Mouse (Mus musculus): ENCODE results near the gene Evx2. TPM values are rescaled to one million over a fixed set of nuclear protein-coding genes. Genes with fewer than 3 reads are reported as not detected.

The Evx2 gene
- total RNA-seq, 2 experiments from 2014 or later, result not detected

DNA sequence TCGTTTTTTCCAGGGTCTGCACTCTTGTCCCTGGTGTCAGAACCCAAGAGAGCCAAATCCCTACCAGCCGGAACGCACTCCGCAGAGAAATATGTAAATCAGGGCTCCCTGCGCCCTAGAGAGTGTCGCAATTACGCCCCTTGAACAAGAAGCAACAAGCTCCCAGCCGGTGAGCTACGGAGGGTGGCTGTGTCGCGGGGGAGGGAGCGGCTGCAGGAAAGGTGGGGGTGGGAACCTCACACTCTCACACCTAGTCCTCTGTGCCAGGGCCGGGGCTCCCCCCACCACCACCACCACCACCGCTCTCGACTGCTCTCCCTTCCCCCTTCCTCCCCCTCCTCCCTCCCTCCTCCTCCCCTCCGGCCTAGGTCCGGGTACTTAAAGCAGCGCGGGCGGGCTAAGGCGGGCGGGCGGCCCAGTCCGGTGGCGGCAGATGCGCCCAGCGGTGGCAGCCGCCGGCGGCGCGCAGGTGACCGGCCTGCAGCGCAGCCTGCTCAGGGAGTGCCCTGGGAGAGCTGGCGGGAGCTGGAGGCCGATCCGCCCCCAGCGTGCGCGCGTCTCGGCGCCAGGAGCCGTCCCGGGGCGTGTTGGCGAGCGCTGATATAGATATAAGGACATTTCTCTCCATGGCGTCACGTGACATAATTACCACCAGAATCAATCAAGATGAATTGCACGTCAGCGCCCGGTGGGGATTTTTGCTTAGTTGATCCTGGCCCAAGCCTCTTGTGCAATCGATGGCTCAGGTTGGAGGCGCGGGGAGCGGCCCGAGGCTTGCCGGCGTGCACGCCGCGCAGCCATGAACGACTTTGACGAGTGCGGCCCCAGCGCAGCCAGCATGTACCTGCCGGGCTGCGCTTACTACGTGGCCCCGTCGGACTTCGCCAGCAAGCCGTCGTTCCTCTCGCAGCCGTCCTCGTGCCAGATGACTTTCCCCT is 22.5 kb upstream of the Evx2 start:
- DNase-seq, result no peak

- DNase-seq, result no peak
Observed at GRCm38 (mm10) chr2:74680561-74681398, 21.4 kb upstream of the Evx2 start.

GRCm38 (mm10) chr2:74679980-74680379 is 20.6 kb upstream of the Evx2 start:
- no peak for DNase-seq

GRCm38 (mm10) chr2:74679596-74679971 is 20.2 kb upstream of the Evx2 start:
- DNase-seq, result no peak

- DNase-seq, result no peak
Observed at GRCm38 (mm10) chr2:74678891-74679595, 19.7 kb upstream of the Evx2 start, which contains the start of gene Hoxd11. TSS of gene Hoxd11 (plus strand) at chr2:74679557.

- no peak for DNase-seq
Observed at GRCm38 (mm10) chr2:74677106-74677505, 17.7 kb upstream of the Evx2 start.

- no peak for DNase-seq
Observed at GRCm38 (mm10) chr2:74676376-74677052, 17.2 kb upstream of the Evx2 start.

DNA sequence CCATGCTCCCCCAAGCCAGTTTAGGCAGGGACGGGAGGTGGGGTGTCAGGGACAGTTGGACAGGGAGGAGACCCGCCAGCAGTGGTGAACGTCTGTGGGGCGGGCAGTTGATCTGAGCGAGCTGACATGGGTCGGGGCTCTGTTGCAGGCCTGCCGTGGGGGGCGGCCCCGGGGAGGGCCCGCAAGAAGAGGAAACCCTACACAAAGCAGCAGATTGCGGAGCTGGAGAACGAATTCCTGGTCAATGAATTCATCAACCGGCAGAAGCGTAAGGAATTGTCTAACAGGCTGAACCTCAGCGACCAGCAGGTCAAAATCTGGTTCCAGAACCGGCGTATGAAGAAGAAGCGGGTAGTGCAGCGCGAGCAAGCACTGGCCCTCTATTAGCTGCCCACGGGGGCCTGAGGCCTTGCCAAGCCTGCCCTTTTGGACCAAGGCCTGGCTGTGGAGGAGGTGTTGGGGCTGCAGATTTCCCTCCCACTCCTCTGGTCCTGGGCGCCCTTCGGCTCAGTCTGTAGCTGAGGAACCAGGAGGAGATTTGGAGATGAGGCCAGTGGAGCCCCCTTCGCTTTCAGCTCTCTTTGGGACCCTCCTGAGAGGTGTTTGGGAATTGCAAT is 16.4 kb upstream of the Evx2 start:
- no peak for DNase-seq

- no peak for DNase-seq
Observed at GRCm38 (mm10) chr2:74674881-74675665, 15.7 kb upstream of the Evx2 start, which contains the start of gene Hoxd12. TSS of gene Hoxd12 (plus strand) at chr2:74675013.

GRCm38 (mm10) chr2:74673835-74674425 is 14.6 kb upstream of the Evx2 start:
- DNase-seq, result no peak

GRCm38 (mm10) chr2:74672481-74673362 is 13.4 kb upstream of the Evx2 start:
- no peak for DNase-seq

DNA sequence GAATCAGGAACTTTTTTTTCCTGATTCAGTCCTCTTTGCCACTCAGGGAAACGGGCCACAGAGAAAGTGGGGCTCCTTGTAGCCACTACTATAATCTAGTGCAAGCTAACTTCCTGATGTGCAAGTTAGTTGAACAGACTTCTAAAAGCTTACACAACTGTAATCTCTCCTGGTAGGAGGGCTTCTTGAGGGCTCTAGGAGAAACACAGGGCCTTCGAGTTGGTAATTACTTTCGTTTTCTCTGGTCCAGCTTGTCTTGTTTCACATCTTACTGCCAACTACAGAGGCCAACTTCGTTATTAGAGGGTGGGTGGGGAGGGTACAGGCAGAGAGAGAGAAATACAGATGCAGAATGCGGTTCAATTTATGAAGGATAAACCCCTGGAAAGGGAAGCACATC is 12.5 kb upstream of the Evx2 start:
- no peak for DNase-seq

GRCm38 (mm10) chr2:74670632-74671188 is 11.4 kb upstream of the Evx2 start:
- no peak for DNase-seq

DNA sequence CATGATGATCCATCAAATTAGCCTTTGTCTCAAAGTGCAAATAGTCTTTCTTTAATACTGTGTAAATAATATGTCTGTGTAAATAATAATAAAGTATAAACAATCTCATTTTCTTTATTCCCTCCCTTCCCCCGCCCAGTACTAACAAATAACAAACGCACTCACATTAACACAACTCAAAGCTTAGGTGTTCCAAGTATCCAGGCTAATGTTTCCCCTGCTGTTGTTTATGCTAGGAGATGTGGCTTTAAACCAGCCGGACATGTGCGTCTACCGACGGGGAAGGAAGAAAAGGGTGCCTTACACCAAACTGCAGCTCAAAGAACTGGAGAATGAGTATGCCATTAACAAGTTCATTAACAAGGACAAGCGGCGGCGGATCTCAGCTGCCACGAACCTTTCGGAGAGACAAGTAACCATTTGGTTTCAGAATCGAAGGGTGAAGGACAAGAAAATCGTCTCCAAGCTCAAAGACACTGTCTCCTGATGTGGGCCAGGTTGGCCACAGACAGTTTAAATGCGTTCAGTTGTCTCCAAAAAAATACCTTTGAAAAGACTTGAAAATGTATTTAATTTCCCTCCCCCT is 10.4 kb upstream of the Evx2 start:
- no peak for DNase-seq

DNA sequence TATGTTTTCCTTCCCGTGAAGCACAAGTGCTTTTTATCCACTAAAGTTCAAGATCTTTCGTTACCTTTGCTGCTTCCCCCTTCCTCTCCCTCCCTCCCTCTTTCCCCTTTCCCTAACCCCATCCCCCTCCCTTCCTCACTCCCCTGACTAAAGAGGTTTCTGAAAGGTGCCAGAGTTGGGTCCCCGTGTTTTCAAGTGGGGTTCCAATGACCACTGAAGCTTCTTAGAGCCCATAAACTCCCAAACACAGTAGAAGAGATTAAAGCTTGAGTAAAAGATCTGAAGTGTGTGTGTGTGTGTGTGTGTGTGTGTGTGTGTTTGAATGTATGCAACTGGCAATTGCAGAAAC is 9.8 kb upstream of the Evx2 start:
- DNase-seq, result no peak

DNA sequence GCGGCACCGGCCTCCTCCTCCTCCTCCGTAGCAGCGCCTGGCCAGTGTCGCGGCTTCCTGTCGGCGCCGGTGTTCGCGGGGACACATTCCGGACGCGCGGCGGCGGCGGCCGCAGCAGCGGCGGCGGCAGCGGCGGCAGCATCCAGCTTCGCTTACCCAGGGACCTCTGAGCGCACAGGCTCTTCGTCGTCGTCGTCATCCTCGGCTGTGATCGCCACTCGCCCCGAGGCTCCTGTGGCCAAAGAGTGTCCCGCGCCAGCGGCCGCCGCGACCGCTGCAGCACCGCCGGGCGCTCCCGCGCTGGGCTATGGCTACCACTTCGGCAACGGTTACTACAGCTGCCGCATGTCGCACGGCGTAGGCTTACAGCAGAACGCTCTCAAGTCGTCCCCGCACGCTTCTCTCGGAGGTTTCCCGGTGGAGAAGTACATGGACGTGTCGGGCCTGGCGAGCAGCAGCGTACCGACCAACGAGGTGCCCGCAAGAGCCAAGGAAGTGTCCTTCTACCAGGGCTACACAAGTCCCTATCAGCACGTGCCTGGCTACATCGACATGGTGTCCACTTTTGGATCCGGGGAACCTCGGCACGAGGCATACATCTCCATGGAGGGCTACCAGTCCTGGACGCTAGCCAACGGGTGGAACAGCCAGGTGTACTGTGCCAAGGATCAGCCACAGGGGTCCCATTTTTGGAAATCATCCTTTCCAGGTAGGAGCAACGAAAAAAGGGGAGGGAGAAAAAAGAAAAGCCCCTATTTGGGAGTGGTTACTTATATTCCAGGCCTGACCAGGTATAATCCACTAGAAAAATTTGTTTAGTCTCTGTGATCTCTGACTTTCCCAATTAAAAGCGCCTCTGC is 9.2 kb upstream of the Evx2 start:
- DNase-seq, result no peak

DNA sequence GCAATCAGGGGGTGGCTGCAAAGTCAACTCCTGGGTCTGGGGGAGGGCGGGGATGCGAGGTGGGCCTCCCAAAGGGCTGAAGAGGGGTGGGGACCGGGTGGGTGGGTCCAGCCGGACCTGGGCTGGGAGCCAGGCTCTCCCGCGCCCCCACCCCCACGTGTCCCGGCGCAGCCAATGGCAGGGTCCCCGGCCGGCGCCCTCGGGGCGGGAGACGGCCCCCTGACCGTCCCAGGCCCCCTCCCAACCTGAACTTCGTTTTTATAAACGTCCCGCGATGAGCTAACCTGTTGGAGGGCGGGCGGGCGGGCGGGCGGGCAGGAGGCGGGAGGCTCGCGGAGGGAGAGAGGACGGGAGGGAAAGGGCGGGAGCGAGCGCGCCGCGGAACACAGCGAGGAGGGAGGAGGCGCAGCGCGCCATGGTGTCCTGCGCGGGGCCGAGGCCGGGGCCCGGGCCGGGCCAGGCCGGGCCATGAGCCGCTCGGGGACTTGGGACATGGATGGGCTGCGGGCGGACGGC is 8.5 kb upstream of the Evx2 start, which contains the start of gene Hoxd13:
Gene Hoxd13, plus strand, starts transcription at position 469 of the 516 bp plus-strand sequence.
- no peak for DNase-seq
